In the genomic region with DNA sequence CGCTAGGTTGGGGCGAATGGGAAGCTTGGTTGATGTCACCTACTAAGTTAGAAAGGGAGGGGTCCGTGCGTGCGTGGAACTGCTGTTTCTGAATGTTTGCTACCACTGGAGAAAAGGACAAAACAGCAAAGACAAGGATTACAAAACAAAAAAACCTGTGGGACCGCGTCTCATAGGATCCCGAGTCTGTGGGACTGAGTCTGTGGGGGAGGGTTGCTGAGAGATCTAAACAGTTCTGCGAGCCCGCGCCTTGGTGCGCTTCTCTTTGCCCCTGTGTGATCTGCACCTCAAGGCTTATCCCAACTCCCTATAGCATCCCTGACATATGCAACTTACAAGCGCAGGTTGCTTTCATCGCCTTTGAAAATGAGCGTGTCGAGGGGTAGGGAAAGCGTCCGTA, we compare ENCODE assay signal across 12 mouse cellular contexts.
DNase-seq lines count a peak whose midpoint lies in the region; ATAC-seq and TF ChIP-seq lines count a peak whose summit lies in the region.
"Had no signal": no experiment of that assay in that cellular context is flagged by ENCODE, and none has a peak within 500 bp of the region (broad histone marks: within the 10 kb centered on the region; RNA-seq: fewer than 3 reads in every experiment).

No protein-coding gene starts in this region.

- H3K27me3 ChIP-seq in heart, postnatal 0 days (ENCODE audit: control insufficient read depth, insufficient read depth, low read length), result no peaks in the 10 kb centered on the region
- H3K27me3 ChIP-seq in midbrain, embryonic 11.5 days (ENCODE audit: control insufficient read depth, insufficient read depth, low read length), result no peaks in the 10 kb centered on the region
- H3K27me3 ChIP-seq in midbrain, embryonic 10.5 days (ENCODE audit: low read depth, poor library complexity, severe bottlenecking), result no peaks in the 10 kb centered on the region
- no peaks in the 10 kb centered on the region for H3K27me3 ChIP-seq in liver, postnatal 0 days (ENCODE audit: insufficient read depth, low read length)
- H3K27me3 ChIP-seq in stomach, postnatal 0 days (ENCODE audit: control insufficient read depth, insufficient read depth, low read length), result no peaks in the 10 kb centered on the region
- H3K27me3 ChIP-seq: forebrain, embryonic 15.5 days had no signal

- no peak for TF ChIP-seq EP300 in heart, postnatal 0 days (IDR thresholded peaks at IDR 0.05; ENCODE audit: low read depth)
- TF ChIP-seq EP300 in liver, postnatal 0 days (IDR thresholded peaks at IDR 0.05; ENCODE audit: low read depth), result no peak
- TF ChIP-seq EP300 in stomach, postnatal 0 days (optimal IDR thresholded peaks at IDR 0.05), result no peak

- H3K9ac ChIP-seq in heart, postnatal 0 days (replicated peaks; ENCODE audit: low read depth, low read length), result no peak overlapping the region
- H3K9ac ChIP-seq in midbrain, embryonic 11.5 days (ENCODE audit: low read length), result no peak overlapping the region
- H3K9ac ChIP-seq in liver, postnatal 0 days (replicated peaks), result no peak overlapping the region
- no peak overlapping the region for H3K9ac ChIP-seq in stomach, postnatal 0 days (ENCODE audit: low read length)
- H3K9ac ChIP-seq: forebrain, embryonic 15.5 days had no signal

- no peaks in the 10 kb centered on the region; the same call in 1 of the 2 replicates for H3K36me3 ChIP-seq in heart, postnatal 0 days (replicated peaks; ENCODE audit: control insufficient read depth, insufficient read depth, low read length)
- no peaks in the 10 kb centered on the region for H3K36me3 ChIP-seq in midbrain, embryonic 11.5 days (ENCODE audit: control insufficient read depth, insufficient read depth, low read length)
- no peaks in the 10 kb centered on the region for H3K36me3 ChIP-seq in midbrain, embryonic 10.5 days
- no peaks in the 10 kb centered on the region; the same call in 1 of the 2 replicates for H3K36me3 ChIP-seq in liver, postnatal 0 days (replicated peaks; ENCODE audit: insufficient read depth, low read length)
- H3K36me3 ChIP-seq in stomach, postnatal 0 days (ENCODE audit: control insufficient read depth, insufficient read depth, low read length), result no peaks in the 10 kb centered on the region
- H3K36me3 ChIP-seq: forebrain, embryonic 15.5 days had no signal

- TF ChIP-seq CTCF in heart, postnatal 0 days (IDR thresholded peaks at IDR 0.05; ENCODE audit: low read depth), result no peak
- TF ChIP-seq CTCF in liver, postnatal 0 days (IDR thresholded peaks at IDR 0.05; ENCODE audit: low read depth), result no peak
- no peak for TF ChIP-seq CTCF in stomach, postnatal 0 days (IDR thresholded peaks at IDR 0.05; ENCODE audit: low read depth)

- no peaks in the 10 kb centered on the region for H3K4me1 ChIP-seq in heart, postnatal 0 days (ENCODE audit: control insufficient read depth, insufficient read depth)
- H3K4me1 ChIP-seq in midbrain, embryonic 11.5 days (ENCODE audit: control insufficient read depth, insufficient read depth, low read length), result no peaks in the 10 kb centered on the region
- 0 out of 2 replicates have a peak, but pooled peaks cover 7% of the 10 kb centered on the region for H3K4me1 ChIP-seq in midbrain, embryonic 10.5 days
- no peaks in the 10 kb centered on the region for H3K4me1 ChIP-seq in liver, postnatal 0 days (ENCODE audit: insufficient read depth)
- no peaks in the 10 kb centered on the region for H3K4me1 ChIP-seq in stomach, postnatal 0 days (replicated peaks; ENCODE audit: control insufficient read depth, insufficient read depth)
- H3K4me1 ChIP-seq: forebrain, embryonic 15.5 days had no signal

- ATAC-seq in heart, postnatal 0 days (ENCODE audit: insufficient read depth, low read depth), result no peak
- ATAC-seq in midbrain, embryonic 11.5 days (ENCODE audit: low FRiP score), result no peak
- ATAC-seq in liver, postnatal 0 days, result no peak
- ATAC-seq in stomach, postnatal 0 days (ENCODE audit: low FRiP score, low TSS enrichment), result no peak
- ATAC-seq: forebrain, embryonic 15.5 days had no signal

- no peak for DNase-seq in heart, postnatal 0 days (ENCODE audit: low spot score)
- DNase-seq in heart, postnatal 25 days (ENCODE audit: low spot score), result no peak
- DNase-seq in midbrain, embryonic 11.5 days (ENCODE audit: low spot score, missing footprints), result peak; percentile 73
- no peak for DNase-seq in midbrain, embryonic 10.5 days (ENCODE audit: low spot score)
- no peak for DNase-seq in liver, postnatal 0 days
- DNase-seq in stomach, postnatal 0 days (ENCODE audit: low spot score), result no peak
- DNase-seq in thymus, postnatal 25 days, result no peak
- DNase-seq in testis, postnatal 10 days (ENCODE audit: low spot score), result no peak
- DNase-seq: cerebellum, adult 8-10 months; kidney, postnatal 36 days had no signal

- H3K4me3 ChIP-seq in heart, postnatal 0 days (ENCODE audit: low read depth, low read length), result no peak overlapping the region
- H3K4me3 ChIP-seq in midbrain, embryonic 11.5 days (ENCODE audit: low read depth, low read length), result no peak overlapping the region
- no peak overlapping the region for H3K4me3 ChIP-seq in midbrain, embryonic 10.5 days
- H3K4me3 ChIP-seq in liver, postnatal 0 days (ENCODE audit: low read depth, low read length), result 0 out of 2 replicates have a peak overlapping the region, but pooled peaks have one; percentile 6
- peak overlapping the region; percentile 17; the same call in 1 of the 2 replicates for H3K4me3 ChIP-seq in stomach, postnatal 0 days (ENCODE audit: low read depth, low read length)
- H3K4me3 ChIP-seq: forebrain, embryonic 15.5 days; myocyte had no signal

- no peak overlapping the region for H3K27ac ChIP-seq in heart, postnatal 0 days (ENCODE audit: low read depth)
- H3K27ac ChIP-seq in midbrain, embryonic 11.5 days (ENCODE audit: low read depth, low read length), result no peak overlapping the region
- no peak overlapping the region for H3K27ac ChIP-seq in midbrain, embryonic 10.5 days (replicated peaks)
- H3K27ac ChIP-seq in liver, postnatal 0 days (ENCODE audit: low read depth), result no peak overlapping the region
- H3K27ac ChIP-seq in stomach, postnatal 0 days (replicated peaks), result no peak overlapping the region
- H3K27ac ChIP-seq: forebrain, embryonic 15.5 days had no signal

- H3K9me3 ChIP-seq in heart, postnatal 0 days (replicated peaks; ENCODE audit: control insufficient read depth, low read length), result no peaks in the 10 kb centered on the region
- H3K9me3 ChIP-seq in midbrain, embryonic 11.5 days (ENCODE audit: control insufficient read depth, low read length), result no peaks in the 10 kb centered on the region
- H3K9me3 ChIP-seq in midbrain, embryonic 10.5 days (replicated peaks), result no peaks in the 10 kb centered on the region; the same call in 1 of the 2 replicates
- no peaks in the 10 kb centered on the region for H3K9me3 ChIP-seq in liver, postnatal 0 days (ENCODE audit: low read length)
- no peaks in the 10 kb centered on the region for H3K9me3 ChIP-seq in stomach, postnatal 0 days (ENCODE audit: control insufficient read depth, low read length)
- H3K9me3 ChIP-seq: forebrain, embryonic 15.5 days had no signal

- intact Hi-C loops in heart, postnatal 25 days (cut with DNase I), result no loop called here

- 34% methylated on average over 18 of the region's 18 CpGs for WGBS in heart, postnatal 0 days
- 49% methylated on average over 18 of the region's 18 CpGs for WGBS in midbrain, embryonic 11.5 days
- 58% methylated on average over 18 of the region's 18 CpGs for WGBS in midbrain, embryonic 10.5 days
- WGBS in liver, postnatal 0 days (ENCODE audit: insufficient replicate concordance), result 63% methylated on average over 18 of the region's 18 CpGs
- WGBS in stomach, postnatal 0 days, result 11% methylated on average over 18 of the region's 18 CpGs

- H3K4me2 ChIP-seq in heart, postnatal 0 days (ENCODE audit: low read depth, low read length), result peak overlapping the region; percentile 31
- 0 out of 2 replicates have a peak overlapping the region, but pooled peaks have one; percentile 1 for H3K4me2 ChIP-seq in midbrain, embryonic 11.5 days
- peak overlapping the region; percentile 24; the same call in 1 of the 2 replicates for H3K4me2 ChIP-seq in liver, postnatal 0 days (ENCODE audit: low read depth, low read length)
- H3K4me2 ChIP-seq in stomach, postnatal 0 days (replicated peaks; ENCODE audit: low read depth), result peak overlapping the region; percentile 45
- H3K4me2 ChIP-seq: forebrain, embryonic 15.5 days had no signal

Comparison
In these comparisons a context has a peak if more than half of its experiments do, and no peak if none do; other contexts are left out.
1. H3K4me3 ChIP-seq: peak in liver, postnatal 0 days (single experiment) and stomach, postnatal 0 days (single experiment); none in heart, postnatal 0 days (single experiment), midbrain, embryonic 11.5 days (single experiment) and midbrain, embryonic 10.5 days (single experiment).
2. Peak in every context shown above with its lines, with median percentiles within 50 percentile points of each other: H3K4me2 ChIP-seq.